Mouse (Mus musculus) left cerebral cortex, adult 9 months (tissue): ENCODE measurements around the gene Ddhd1.

Experiments used
- DNase-seq, 2 experiments: peaks; one replicate each; pipeline ENCODE4 v3.0.0; 2022; ENCODE audit warnings: low spot score in 2 of 2

Ddhd1 gene

DNA sequence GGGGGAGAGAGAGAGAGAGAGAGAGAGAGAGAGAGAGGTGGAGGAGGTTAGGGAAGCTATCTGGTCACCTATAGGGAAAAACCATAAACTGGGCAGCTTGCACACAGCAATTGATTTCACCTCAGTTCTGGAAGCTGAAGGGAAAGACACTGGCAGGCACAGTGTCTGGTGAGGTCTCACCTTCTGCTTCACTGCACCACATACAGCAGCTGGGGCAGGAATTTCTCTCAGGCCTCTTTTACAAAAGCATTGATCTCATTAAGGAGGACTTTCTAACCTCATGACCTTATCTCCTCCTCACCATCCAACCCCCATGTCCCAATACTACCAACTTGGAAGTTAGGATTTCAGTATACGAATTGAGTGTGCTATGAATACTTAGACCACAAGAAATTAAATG lies 13.2 kb downstream of the Ddhd1 start:
- DNase-seq = no peak

DNA sequence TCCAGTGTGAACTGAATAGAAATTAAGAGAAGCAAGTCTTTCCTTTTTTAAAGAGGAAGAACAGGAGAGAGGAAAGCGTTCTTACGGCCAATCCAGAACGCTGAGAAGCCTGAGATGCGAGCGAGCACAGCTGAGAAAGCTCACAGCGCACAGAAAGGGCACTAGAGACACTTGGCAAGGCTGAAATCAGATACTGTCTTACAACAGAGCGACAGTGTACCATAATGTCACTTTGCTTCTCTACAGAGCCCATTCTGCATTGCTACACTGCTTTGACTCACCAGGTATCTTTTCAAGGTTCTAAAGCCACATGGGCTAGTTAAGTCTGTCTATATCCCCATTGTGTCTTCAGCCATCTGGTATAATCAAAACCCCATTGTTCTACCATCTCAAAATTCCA lies 13.7 kb downstream of the Ddhd1 start:
- DNase-seq = no peak

DNA sequence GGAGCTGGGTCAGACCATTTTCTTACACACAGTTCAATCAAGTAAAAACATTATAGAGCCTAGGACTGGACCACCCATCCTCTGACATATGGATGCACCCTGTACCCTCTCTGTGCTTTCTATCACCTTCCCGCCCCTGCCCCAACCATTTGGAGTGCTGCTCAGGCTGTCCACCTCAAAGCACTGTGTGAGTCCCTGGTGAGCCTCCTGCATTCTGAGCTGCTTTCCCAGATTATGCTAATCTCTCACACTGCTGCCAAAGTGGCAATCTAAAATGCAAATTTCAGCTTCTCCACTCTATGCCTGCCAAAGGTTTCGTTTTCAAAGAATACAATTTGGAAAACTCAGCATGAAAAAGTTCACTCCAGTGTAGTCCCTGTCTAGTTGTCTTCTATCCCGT lies 14.5 kb downstream of the Ddhd1 start:
- DNase-seq = no peak

DNA sequence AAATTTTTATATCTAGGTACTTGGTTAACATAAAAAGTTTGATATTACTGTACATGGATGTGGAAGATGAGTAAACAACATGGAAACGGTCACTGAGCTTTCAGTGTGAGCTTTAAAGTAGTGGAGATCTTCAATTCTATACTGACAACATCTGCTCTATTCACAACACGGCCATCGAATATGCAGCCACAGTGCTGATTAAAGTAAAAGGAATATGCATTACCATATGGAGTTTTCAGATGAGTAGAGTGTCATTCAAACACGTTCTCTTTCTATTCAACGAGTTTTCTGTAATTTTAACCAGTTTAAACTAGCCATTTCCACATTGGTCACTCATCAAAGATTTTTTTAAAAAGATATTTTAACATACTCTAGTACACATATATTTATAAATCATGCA lies 15.1 kb downstream of the Ddhd1 start:
- DNase-seq = no peak

DNA sequence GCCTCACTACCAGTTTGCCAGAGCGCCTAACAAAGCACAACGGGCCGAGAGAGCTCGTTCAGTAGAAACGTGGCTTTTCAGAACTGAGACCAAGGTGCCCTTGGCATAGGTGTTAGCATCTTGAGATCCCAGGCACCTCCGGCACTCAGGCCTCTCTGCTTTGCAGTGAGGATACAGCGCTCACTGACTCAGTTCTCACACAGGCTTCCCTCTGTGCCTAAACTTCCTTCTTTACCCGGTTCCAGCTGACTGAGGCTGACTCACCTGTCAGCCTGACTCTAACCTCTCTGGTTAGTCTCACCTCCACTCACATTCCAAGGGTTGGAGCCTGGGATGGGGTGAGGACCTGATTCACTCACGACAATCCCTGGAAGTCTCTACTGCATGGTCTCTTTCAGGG lies 15.7 kb downstream of the Ddhd1 start:
- no peak for DNase-seq

DNA sequence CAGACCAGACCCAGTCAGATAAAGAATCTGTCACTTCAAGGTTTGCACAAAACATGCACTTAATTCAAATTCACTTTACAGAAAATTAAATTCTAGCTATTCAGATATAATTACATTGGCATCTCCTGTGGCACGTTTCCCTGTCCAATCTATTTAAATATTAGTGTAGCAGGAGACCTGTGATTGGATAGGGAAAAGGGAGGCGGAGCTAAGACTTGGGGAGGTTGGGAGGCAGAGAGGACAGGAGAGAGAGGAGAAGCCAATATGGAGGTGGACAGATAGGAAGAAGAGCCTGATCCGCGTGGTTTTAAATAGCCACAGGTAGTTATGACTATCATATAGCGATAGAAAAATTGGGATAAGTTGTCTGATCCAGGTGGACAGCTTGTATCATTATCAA lies 19.2 kb downstream of the Ddhd1 start:
- DNase-seq = no peak

DNA sequence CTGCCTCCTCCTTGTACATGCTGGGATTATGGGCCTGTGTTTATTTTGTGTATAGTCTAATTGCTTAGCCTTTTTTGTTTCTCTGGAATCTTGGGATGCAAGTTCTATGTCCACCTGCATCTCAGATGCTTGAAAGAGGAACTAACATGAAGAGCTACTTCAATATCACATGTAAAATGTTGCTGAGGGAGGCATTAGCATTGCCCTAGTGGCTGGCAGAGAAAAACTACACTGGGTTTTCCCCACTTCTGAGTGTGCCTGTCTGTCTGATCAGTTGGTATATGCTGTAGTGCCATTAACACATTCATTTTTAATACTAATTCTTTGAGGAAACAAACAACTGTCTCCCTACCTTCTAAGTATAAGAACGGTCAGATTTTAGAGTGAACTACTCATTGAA lies 22.4 kb downstream of the Ddhd1 start:
- DNase-seq = no peak

DNA sequence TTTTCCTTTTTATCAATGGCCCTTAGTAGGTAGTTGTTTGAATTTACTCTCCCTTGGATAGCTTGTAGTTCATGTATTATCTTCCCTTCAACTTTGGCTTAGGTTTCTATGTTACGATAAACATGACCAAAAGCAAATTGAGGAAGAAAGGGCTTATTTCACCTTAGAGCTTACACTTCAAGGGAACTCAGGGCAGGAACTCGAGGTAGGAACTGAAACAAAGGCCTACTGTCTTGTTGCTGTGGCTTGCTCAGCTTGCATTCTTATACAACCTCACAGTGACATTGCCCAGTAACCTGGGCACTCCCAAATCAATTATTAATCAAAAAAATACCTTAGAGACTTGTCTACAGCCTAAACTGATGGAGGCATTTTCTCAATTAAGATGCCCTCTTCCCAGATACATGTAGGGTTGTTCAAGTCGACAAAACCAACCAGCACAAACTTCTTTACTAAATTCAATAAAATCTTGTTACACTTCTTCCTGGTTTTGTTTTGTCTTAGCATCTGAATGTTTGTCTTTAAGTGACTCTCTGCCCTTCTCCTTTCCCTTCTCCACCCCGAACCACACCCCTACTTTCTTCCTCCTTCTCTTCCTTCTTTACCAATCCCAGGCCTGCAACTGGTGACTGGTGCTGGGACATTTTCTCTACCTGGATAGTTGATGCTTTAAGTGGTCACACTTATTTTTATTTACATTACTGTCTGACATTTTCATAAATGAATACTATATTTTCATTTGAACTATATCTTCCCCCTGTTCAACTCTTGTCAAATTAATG lies 25.0 kb downstream of the Ddhd1 start:
- DNase-seq = no peak

DNA sequence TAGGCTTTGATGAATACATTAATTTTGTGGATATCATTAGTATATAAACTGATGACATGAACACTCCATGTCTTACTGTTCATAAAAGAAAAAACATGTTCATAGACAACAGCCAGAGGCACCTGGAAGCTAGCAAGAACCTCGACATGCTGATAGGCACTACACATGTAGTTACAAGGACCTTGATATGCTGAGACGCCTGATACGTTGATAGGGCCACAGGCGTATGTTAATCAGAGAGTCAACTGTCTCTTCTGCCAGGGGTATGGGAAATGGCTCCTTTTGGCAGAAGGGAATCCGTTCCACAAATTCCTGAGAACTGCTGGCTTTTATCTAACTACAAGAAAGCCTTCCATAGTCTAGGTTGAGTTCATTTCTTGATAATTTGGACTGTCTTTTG lies 27.4 kb downstream of the Ddhd1 start:
- DNase-seq = no peak

DNA sequence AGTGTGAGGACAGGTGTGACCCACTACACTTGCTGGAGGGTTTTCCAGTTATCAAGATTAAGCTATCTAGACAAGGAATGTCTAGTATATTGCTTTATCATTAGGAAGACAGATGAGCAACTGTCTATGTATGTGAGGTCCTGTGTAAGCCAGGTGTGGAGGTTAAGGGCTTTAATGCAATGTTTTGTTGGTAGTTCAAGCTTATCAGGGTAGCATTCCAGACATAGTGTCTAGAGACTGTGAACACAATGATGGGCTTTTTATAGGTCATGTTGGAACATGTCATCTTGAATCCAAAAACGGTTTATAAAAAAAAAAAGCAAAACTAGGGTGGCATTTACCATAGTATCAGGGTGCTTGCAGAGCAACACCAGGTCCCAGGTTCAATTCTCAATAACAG lies 28.0 kb downstream of the Ddhd1 start:
- DNase-seq = no peak

DNA sequence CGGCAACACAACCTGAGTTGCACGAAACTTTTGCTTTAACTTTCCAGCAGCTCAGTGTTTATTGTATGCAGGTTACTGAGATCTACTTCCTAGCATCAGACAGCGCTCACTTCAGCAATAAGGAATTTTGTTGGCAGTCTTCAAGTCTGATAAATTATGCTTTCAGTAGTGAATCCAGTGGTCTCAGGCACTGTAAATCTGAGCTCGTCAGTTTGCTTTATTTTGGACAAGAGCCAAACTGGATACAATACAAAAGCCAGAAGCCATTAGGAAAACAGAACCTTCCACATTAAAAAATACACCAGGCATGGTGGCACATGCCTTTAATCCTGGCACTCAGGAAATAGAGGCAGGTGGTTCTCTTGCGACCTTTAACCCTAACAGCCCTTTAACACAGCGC lies 39.6 kb downstream of the Ddhd1 start:
- DNase-seq = no peak

DNA sequence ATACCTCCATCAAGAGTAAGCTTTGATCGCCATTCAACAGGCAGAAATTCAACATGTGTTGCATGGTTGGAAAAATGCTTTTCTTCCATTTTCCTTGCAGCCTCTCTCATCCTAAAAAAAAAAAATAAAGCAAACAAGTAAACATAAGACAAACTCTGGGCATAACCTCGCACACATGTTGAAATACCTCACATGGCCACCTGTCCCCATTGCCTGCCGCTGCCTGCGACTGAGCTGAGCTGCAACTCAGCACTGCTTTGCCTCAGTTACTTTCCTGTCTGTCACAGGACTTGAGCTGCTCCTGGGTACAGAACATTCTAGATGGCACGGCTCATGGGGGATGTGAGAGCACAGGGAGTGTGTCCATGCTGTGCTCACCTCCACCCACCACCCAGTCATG lies 41.4 kb downstream of the Ddhd1 start:
- DNase-seq = no peak

DNA sequence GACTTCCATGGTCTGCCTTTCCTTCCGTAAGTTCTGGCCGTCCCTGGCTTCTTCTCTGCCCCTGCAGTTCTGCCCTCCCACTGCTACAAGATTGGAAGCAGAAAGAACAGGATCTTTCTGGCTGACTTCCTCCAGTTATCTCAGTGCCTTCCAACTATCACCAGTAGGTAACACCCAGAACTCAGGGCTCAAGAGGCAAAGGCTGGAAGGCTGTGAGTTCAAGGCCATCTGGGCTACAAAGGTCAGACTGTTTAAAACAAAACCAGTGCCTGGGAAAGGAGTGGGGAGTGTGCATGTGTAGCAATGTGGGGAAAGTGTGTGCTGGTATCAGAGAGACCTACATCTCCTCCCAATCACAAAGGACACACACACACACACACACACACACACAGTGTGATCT lies 42.2 kb downstream of the Ddhd1 start:
- no peak for DNase-seq

DNA sequence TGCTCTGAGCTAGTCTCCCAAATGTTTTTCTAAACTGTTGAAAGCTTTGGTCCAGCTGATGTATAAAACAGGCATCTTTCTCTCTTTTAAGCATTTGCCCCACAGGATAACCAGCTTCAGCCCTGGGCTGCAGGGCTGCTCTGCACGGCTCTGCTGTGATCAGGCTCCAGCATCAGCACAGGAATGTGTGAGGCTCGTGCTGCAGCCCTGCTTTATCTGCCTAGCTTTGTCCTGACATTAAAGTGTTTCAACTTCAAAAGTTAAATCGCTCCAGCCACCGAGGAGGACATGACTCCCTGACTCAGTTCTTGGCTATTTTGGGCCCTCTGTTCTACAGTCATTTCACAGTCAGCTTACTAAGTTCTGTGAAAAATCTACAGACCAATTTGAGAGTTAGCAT lies 43.1 kb downstream of the Ddhd1 start:
- no peak for DNase-seq

DNA sequence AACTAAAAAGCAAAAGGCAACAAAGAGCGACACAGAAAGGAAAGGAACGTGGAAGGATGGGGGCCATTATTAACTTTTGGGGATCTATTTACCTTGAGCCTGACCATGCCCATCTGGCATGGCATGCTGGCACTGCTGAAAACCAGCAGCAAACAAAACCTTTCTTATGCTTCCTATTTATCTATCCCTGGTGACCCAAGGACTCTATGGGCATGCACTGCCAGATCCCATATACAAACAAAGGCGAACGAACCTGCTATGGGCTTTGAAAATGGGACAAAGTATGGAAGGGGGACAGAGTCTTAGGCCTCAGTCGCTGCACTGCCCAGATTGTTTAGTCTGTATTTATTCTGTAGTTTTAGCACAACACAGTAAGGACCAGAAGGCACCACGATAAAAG lies 43.5 kb downstream of the Ddhd1 start:
- no peak for DNase-seq

DNA sequence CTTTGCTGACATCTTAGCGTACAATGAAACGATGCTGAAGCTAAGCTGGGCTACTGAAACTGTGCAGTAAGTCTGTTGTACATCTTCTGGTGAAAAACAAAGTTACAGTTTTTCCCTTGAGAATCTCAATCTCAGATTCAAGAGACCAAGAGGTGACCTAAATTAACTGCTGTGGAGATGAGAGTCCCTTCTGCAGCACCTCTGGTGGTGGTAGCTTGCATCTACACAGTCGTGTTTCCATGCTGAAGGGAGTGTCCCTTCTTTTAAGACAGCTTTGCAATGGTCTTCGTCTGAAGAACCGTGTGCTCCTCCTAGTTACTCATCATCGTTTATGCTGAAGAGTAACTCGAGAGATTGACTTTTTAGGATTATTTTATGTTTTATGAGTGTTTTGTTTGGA lies 46.3 kb downstream of the Ddhd1 start:
- DNase-seq = no peak

DNA sequence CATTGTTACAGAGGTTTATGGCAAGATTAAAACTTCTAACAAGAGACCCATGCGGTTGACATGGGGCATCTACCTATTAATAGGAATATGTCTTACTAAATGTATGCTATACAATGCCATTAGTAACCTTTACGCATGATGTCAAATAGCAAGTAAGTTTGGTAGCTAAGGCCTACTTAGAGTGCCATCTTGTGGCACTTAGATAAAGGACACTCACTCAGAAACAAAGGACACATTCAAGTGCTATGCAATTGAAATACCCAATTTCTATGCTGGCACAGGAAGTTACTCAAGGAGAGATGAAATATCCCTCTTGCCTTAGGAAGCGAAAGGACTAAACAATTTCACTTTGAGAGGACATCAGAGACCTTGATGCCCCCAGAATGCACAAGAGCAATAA lies 55.9 kb downstream of the Ddhd1 start:
- no peak for DNase-seq

DNA sequence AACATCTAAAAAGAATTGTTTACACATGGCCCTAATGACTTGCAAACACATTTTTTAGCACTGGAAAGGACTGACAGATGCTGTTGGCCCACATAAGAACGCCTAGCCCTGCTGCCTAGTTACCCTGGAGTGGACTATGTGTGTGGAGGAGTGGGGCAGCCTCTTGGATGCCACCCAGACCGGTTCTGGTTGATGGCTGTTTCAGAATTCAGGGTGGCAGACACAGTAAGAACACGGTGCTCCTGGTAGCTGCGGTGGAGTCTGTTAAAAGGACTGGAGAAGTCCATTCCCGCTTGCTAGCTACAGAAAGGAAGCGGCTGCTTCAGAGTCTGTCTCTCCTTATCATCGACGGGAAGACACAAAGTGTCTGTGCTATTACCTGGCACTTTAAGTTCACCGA lies 57.4 kb downstream of the Ddhd1 start:
- DNase-seq = peak in 1 of 2 experiments; percentile 48

DNA sequence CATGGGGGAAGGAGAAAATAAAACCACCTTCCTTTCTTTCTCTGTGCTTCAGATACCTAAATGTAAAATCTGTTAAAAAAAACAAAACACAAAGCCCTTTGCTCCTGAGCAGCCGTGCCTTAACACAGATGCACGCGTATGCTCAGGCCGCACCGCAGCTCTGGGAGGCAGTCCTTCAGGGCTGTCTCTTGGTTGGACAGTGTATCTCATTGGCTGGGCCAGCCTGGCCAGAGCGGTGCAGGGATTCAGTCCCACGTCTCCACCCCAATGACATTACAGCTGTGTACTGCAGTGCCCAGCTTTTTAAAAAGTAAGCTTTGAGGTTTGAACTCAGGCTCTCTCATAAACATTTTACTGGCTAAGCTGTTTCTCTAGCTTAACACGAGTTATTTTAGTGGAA lies 60.1 kb downstream of the Ddhd1 start:
- DNase-seq = no peak

DNA sequence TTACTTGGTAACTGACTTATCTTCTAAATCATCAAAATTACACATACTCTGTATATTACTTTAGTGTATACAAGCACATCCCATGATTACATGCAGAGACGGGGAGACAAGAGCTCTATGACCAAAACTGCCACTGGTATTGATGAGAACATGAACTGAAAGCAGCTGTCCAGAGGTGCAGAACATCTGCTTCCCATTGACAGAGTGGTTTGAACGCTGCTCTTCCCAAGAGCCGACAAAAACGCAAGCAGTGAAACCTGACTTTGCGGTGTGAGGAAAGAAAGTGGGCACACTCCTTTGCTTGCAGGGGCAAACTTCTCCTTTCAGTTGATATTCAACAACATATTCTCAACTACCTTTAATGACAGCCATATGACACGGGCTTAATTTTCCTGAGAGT lies 64.7 kb downstream of the Ddhd1 start:
- no peak for DNase-seq

DNA sequence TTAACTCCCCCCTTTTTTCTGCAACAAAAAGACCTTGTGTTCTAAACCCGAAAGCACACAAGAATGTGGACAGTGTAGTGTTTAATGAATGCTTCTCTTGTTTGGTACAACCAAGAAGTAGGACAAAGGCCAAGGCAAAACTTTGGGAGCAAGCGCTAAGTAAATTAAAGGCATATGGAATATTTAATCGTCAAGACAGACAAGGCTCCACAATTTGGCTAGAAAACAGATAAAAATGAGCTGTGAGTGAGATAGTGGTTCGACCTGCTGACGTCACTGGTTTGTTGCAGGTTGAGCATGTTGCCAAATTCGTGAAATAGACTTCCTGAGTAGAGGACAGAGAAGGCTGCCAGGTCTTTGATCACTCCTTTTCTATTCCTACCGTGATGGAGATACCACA lies 69.5 kb downstream of the Ddhd1 start:
- DNase-seq = no peak

DNA sequence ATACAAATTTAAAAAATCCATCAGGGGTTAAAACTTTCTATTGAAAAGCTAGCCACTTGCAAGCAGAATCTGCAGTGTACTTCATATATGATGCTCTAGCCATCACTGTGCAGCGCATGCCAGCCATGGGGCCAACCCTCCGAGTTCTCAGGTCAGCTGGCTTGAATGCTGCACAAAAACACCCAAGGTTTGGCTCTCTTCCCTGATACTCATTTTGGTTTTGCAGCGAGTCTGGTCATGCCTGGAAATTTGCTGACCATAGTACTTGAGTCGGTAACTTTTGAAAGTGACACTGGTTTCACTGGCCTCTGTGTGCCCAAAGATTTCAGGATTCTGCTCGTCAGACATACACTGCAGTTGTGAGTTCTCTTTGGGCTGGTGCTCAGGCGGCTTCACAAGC lies 70.4 kb downstream of the Ddhd1 start:
- DNase-seq = no peak

DNA sequence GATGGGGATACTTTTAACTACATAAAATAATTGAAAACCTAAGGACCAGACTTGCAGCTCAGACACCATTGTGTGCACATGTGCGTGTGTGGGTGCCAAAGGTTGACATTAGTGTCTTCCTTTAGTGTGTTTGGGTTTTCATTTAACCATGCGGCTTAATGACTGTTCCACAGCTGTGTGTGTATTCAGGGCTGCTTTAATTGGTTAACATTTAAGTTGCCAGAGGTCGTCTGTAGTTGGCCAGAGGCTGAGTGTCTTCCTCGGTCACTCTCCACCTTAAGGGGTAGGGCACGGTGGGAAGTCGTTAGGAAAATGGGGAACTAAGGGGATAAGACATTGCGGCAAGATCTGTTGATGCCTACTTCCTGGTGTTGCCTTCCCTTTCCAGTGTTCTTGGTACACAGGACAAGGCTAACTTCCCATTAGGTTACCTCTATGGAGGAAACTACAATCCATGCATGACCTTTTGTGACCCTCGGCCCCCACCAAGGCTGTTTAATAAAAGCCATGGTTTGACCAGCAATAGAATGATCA lies 74.4 kb downstream of the Ddhd1 start:
- no peak for DNase-seq
